Mouse (Mus musculus): ENCODE results near the gene Ppfia4.

DNA sequence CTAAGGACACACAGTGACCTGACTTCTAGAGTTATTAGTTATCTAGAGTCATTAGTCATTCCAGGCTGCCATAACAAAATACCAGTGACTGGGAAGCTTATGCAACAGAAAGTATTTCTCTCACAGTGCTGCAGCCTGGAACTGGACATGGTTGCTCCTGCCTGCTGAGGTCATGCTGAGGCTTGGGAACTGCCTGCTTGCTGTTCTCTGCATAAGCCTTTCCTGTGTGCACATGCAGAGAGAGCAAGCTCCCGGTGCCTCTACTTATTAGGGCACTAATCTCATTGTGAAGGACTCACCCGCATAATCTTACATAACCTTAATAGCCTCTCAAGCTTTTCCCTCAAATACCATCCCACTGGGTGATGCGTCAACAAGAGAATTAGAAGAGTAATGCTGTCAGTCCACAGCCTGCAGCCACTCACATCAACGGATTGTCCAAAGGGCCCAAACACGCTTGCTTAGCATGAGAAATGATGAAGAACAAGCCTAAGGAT lies 59.9 kb downstream of the Ppfia4 start:
- TF ChIP-seq CTCF (IDR thresholded peaks at IDR 0.05; ENCODE audit: low read depth, low read length) (no peak), POLR2A (IDR thresholded peaks at IDR 0.05; ENCODE audit: extremely low read depth, insufficient read depth, low read length) (no peak)

All from liver, adult 2 months (tissue).